Mouse (Mus musculus): ENCODE data around the gene Mgl2.

- TF ChIP-seq CTCF (conservative IDR thresholded peaks at IDR 0.05; ENCODE audit: low read length), result no peak
- no peak for TF ChIP-seq POU5F1 (IDR thresholded peaks at IDR 0.05; ENCODE audit: borderline replicate concordance, low read length)
These were observed 15.6 kb upstream of the Mgl2 start for GRCm38 (mm10) chr11:70114562-70114961.
